17 mouse cellular contexts compared by ENCODE assay signal in the genomic region with DNA sequence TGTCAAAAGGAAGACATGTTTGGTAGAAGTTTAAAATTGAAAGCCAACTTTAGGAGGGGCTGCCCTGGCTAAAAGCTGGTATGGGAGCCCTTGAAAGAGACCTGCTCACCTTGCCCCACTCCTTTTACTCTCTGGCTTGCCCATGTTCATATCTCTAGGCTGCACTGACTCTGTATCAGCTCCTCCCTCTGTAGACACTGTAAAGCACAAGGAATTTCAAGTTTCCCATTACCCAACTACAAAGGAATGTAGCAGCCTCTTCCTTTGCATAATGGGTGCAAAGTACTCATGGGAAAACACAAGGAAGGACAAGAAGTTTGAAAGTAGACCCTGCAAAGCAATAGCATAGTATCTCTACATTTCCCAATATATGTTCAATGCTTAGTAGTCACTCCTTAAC. TPM values are rescaled to one million over a fixed set of nuclear protein-coding genes. Genes with fewer than 3 reads are reported as not detected.
DNase-seq lines count a peak whose midpoint lies in the region.
"Had no signal": no experiment of that assay in that cellular context is flagged by ENCODE, and none has a peak within 500 bp of the region (broad histone marks: within the 10 kb centered on the region; RNA-seq: fewer than 3 reads in every experiment).

No protein-coding gene starts in this region.

- DNase-seq in heart, adult 11 months = peak; percentile 40
- no peak for DNase-seq in heart, adult 9 months (ENCODE audit: low spot score in 2 of 2)
- peak; percentile 7 for DNase-seq in kidney, adult 11 months
- DNase-seq in kidney, postnatal 25 days = no peak
- DNase-seq in lung, postnatal 25 days (ENCODE audit: low spot score) = peak; percentile 44
- no peak for DNase-seq in lung, postnatal 4 days
- DNase-seq in cerebellum, adult 8-10 months = no peak
- no peak for DNase-seq in hindbrain, embryonic 10.5 days (ENCODE audit: low spot score)
- DNase-seq: adrenal gland, postnatal 10 days; cerebellum, adult 11 months; cerebellum, postnatal 25 days; left cerebral cortex, postnatal 4 days; retina, postnatal 1 day; thymus, postnatal 36 days had no signal

- H3K36me3 ChIP-seq in hindbrain, embryonic 10.5 days = no peaks in the 10 kb centered on the region
- H3K36me3 ChIP-seq: midbrain, embryonic 13.5 days had no signal

- H3K4me3 ChIP-seq in hindbrain, embryonic 10.5 days = no peak overlapping the region
- H3K4me3 ChIP-seq: midbrain, embryonic 13.5 days had no signal

- H3K4me1 ChIP-seq in hindbrain, embryonic 10.5 days (replicated peaks) = peaks cover 11% of the 10 kb centered on the region

- H3K27me3 ChIP-seq in hindbrain, embryonic 10.5 days (ENCODE audit: insufficient read depth, poor library complexity, severe bottlenecking) = no peaks in the 10 kb centered on the region
- H3K27me3 ChIP-seq: midbrain, embryonic 13.5 days had no signal

- H3K27ac ChIP-seq in hindbrain, embryonic 10.5 days = no peak overlapping the region
- H3K27ac ChIP-seq: midbrain, embryonic 13.5 days had no signal

- no peaks in the 10 kb centered on the region for H3K9me3 ChIP-seq in hindbrain, embryonic 10.5 days
- H3K9me3 ChIP-seq: midbrain, embryonic 13.5 days had no signal

RNA-seq across cellular contexts. Expression of gene Ckmt2, which starts 34.5 kb away (rescaled TPM):
- polyA plus RNA-seq in hindbrain, embryonic 10.5 days (2016; fragmentation: Nextera tagmentation; extraction: Ambion mirVana) = not detected in 2 replicates
- polyA plus RNA-seq: forebrain, embryonic 11.5 days; liver, adult 2 months; midbrain, embryonic 13.5 days had no signal

Comparison
In these comparisons a context has a peak if more than half of its experiments do, and no peak if none do; other contexts are left out.
1. DNase-seq: peak in heart, adult 11 months (single experiment), kidney, adult 11 months (single experiment) and lung, postnatal 25 days (single experiment); none in heart, adult 9 months (0 of 2), kidney, postnatal 25 days (0 of 2), lung, postnatal 4 days (0 of 2), cerebellum, adult 8-10 months (single experiment) and hindbrain, embryonic 10.5 days (single experiment).